9 mouse cellular contexts compared by ENCODE assay signal in the genomic region with DNA sequence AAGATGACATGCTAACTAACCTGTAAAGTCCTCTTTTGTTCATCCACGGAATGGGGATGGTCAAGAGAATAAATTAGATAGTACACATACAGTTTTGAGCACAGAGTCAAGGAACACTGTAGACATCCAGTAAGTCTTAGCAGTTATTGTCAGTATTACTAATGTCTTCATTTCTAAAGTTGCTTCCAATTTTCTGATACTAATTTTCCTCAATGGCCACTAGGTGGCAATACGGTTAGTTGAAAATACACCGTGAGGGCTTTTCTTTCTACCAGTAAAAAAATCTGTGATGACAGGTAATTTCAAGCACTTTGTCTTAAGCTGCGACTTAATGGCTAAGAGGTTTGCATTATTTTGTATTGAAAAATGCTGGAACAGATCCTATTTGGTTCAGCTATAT.
DNase-seq lines count a peak whose midpoint lies in the region; ATAC-seq and TF ChIP-seq lines count a peak whose summit lies in the region.
"Had no signal": no experiment of that assay in that cellular context is flagged by ENCODE, and none has a peak within 500 bp of the region (broad histone marks: within the 10 kb centered on the region; RNA-seq: fewer than 3 reads in every experiment).

No protein-coding gene starts in this region.

- TF ChIP-seq EP300 in MEL (IDR thresholded peaks at IDR 0.05; ENCODE audit: low read depth in 1 of 2, low read length in 2 of 2) = 0 out of 4 replicates have a peak, but pooled peaks of 1 of the 2 experiments have one; percentile 5

- H3K27me3 ChIP-seq in limb, embryonic 14.5 days (ENCODE audit: control insufficient read depth, insufficient read depth, low read length) = no peaks in the 10 kb centered on the region
- no peaks in the 10 kb centered on the region for H3K27me3 ChIP-seq in limb, embryonic 10.5 days (ENCODE audit: low read depth, poor library complexity, severe bottlenecking)
- H3K27me3 ChIP-seq in MEL (ENCODE audit: control insufficient read depth in 1 of 2, insufficient read depth in 2 of 2, low read length in 2 of 2) = no peaks in the 10 kb centered on the region
- no peaks in the 10 kb centered on the region for H3K27me3 ChIP-seq in midbrain, embryonic 15.5 days (replicated peaks)

- TF ChIP-seq POLR2A in limb, embryonic 14.5 days (IDR thresholded peaks at IDR 0.05; ENCODE audit: borderline replicate concordance, extremely low read depth, insufficient read depth, insufficient read length) = no peak
- TF ChIP-seq POLR2A in MEL (IDR thresholded peaks at IDR 0.05; ENCODE audit: control insufficient read depth in 1 of 2, insufficient read depth in 1 of 2, low read depth in 1 of 2, low read length in 2 of 2, poor library complexity in 1 of 2) = no peak

- peak; percentile 11 for DNase-seq in limb, embryonic 14.5 days (ENCODE audit: low spot score)
- DNase-seq in limb, embryonic 10.5 days (ENCODE audit: low spot score) = no peak
- peak; percentile 64 for DNase-seq in MEL (ENCODE audit: low read depth, low spot score)
- DNase-seq in c-Kit-positive CD71-positive TER-119-negative erythroid progenitor cells, embryonic 14.5 days (ENCODE audit: low read depth) = peak; percentile 20
- no peak for DNase-seq in adrenal gland, adult 18-20 months (ENCODE audit: low spot score in 2 of 2)
- DNase-seq in adrenal gland, postnatal 36 days = no peak
- DNase-seq: cerebellum, adult 11 months; lung, postnatal 36 days had no signal

- ATAC-seq in limb, embryonic 14.5 days (ENCODE audit: low FRiP score, low read depth) = no peak
- peak; percentile 60; the same call in 1 of the 2 replicates for ATAC-seq in midbrain, embryonic 15.5 days (replicated peaks)

- TF ChIP-seq RAD21 in MEL (IDR thresholded peaks at IDR 0.05; ENCODE audit: low read depth, low read length) = peak; percentile 99

- no peaks in the 10 kb centered on the region for H3K36me3 ChIP-seq in limb, embryonic 14.5 days (ENCODE audit: control insufficient read depth, insufficient read depth, low read length)
- no peaks in the 10 kb centered on the region for H3K36me3 ChIP-seq in limb, embryonic 10.5 days
- H3K36me3 ChIP-seq in MEL (ENCODE audit: control insufficient read depth in 1 of 2, insufficient read depth in 2 of 2, low read length in 2 of 2) = peaks cover 0 to 5% of the 10 kb centered on the region in 2 experiments; a peak in 2 of 4 replicates
- no peaks in the 10 kb centered on the region for H3K36me3 ChIP-seq in midbrain, embryonic 15.5 days (replicated peaks)

- no peak overlapping the region for H3K4me3 ChIP-seq in limb, embryonic 14.5 days (replicated peaks; ENCODE audit: low read length)
- no peak overlapping the region for H3K4me3 ChIP-seq in limb, embryonic 10.5 days
- H3K4me3 ChIP-seq in MEL (ENCODE audit: control insufficient read depth in 1 of 2, insufficient read depth in 1 of 2, low read depth in 2 of 2, low read length in 2 of 2) = no peak overlapping the region
- no peak overlapping the region for H3K4me3 ChIP-seq in midbrain, embryonic 15.5 days

- no peak overlapping the region for H3K27ac ChIP-seq in limb, embryonic 14.5 days (replicated peaks; ENCODE audit: low read depth, low read length)
- no peak overlapping the region for H3K27ac ChIP-seq in limb, embryonic 10.5 days
- no peak overlapping the region for H3K27ac ChIP-seq in MEL (ENCODE audit: control insufficient read depth, low read depth, low read length)
- no peak overlapping the region for H3K27ac ChIP-seq in midbrain, embryonic 15.5 days

- no peaks in the 10 kb centered on the region for H3K4me1 ChIP-seq in limb, embryonic 14.5 days (ENCODE audit: control insufficient read depth, insufficient read depth, low read length)
- no peaks in the 10 kb centered on the region for H3K4me1 ChIP-seq in limb, embryonic 10.5 days
- H3K4me1 ChIP-seq in MEL (ENCODE audit: control insufficient read depth in 1 of 2, insufficient read depth in 2 of 2, low read length in 2 of 2) = peaks cover 0 to 6% of the 10 kb centered on the region in 2 experiments; a peak in 1 of 4 replicates
- H3K4me1 ChIP-seq in midbrain, embryonic 15.5 days = no peaks in the 10 kb centered on the region

- H3K79me2 ChIP-seq in MEL (ENCODE audit: control insufficient read depth, insufficient read depth, low read length, poor library complexity) = no peaks in the 10 kb centered on the region

- WGBS in limb, embryonic 14.5 days = 15% methylated on average over 4 of the region's 4 CpGs
- 24% methylated on average over 4 of the region's 4 CpGs for WGBS in limb, embryonic 10.5 days
- 18% methylated on average over 4 of the region's 4 CpGs for WGBS in midbrain, embryonic 15.5 days

- TF ChIP-seq CTCF in MEL (IDR thresholded peaks at IDR 0.05 in 2 of 3, conservative IDR thresholded peaks at IDR 0.05 in 1 of 3; ENCODE audit: control insufficient read depth in 1 of 3, insufficient read depth in 1 of 3, low read depth in 2 of 3, low read length in 3 of 3, poor library complexity in 1 of 3, severe bottlenecking in 1 of 3) = peak in 2 of 3 experiments; percentile 31 to 84; a peak in 4 of 6 replicates

- no peak overlapping the region for H3K9ac ChIP-seq in limb, embryonic 14.5 days (ENCODE audit: low read depth, low read length, severe bottlenecking)
- no peak overlapping the region for H3K9ac ChIP-seq in MEL (ENCODE audit: control insufficient read depth, low read depth, low read length, poor library complexity, severe bottlenecking)
- H3K9ac ChIP-seq in midbrain, embryonic 15.5 days = no peak overlapping the region

- H3K4me2 ChIP-seq in limb, embryonic 14.5 days (replicated peaks; ENCODE audit: low read depth, low read length, severe bottlenecking) = no peak overlapping the region
- no peak overlapping the region for H3K4me2 ChIP-seq in midbrain, embryonic 15.5 days

- H3K9me3 ChIP-seq in limb, embryonic 14.5 days (ENCODE audit: control insufficient read depth, low read length) = no peaks in the 10 kb centered on the region
- H3K9me3 ChIP-seq in limb, embryonic 10.5 days (replicated peaks) = no peaks in the 10 kb centered on the region
- H3K9me3 ChIP-seq in MEL (replicated peaks; ENCODE audit: insufficient read depth, low read length) = no peaks in the 10 kb centered on the region
- no peaks in the 10 kb centered on the region for H3K9me3 ChIP-seq in midbrain, embryonic 15.5 days

TF ChIP-seq in MEL, 35 proteins besides CTCF, POLR2A, EP300 and RAD21:
- no peak for TF ChIP-seq NRF1 (IDR thresholded peaks at IDR 0.05; ENCODE audit: insufficient read depth, low read depth, low read length, poor library complexity, severe bottlenecking)
- peak; percentile 41; the same call in 1 of the 2 replicates for TF ChIP-seq JUND (IDR thresholded peaks at IDR 0.05; ENCODE audit: low read depth, low read length)
- peak; percentile 94 for TF ChIP-seq ZC3H11A (IDR thresholded peaks at IDR 0.05; ENCODE audit: low read depth, low read length)
- TF ChIP-seq BHLHE40 (IDR thresholded peaks at IDR 0.05; ENCODE audit: borderline replicate concordance, low read depth, low read length) = 0 out of 2 replicates have a peak, but pooled peaks have one; percentile 31
- TF ChIP-seq ZNF384 (IDR thresholded peaks at IDR 0.05; ENCODE audit: low read depth, low read length) = peak; percentile 69; the same call in 1 of the 2 replicates
- TF ChIP-seq SMC3 (IDR thresholded peaks at IDR 0.05; ENCODE audit: low read depth, low read length) = peak; percentile 96

Comparison
In these comparisons a context has a peak if more than half of its experiments do, and no peak if none do; other contexts are left out.
1. DNase-seq: peak in limb, embryonic 14.5 days (single experiment), MEL (single experiment) and c-Kit-positive CD71-positive TER-119-negative erythroid progenitor cells, embryonic 14.5 days (single experiment); none in limb, embryonic 10.5 days (single experiment), adrenal gland, adult 18-20 months (0 of 2) and adrenal gland, postnatal 36 days (0 of 2).